Mouse (Mus musculus) limb, embryonic 11.5 days (tissue): ENCODE results near the gene Pde4d. TPM values are rescaled to one million over a fixed set of nuclear protein-coding genes. Genes with fewer than 3 reads are reported as not detected.

Experiments used
- ATAC-seq: fragments of 200-750 bp; cut with Nextera tagmentation; 2 replicates; pipeline ENCODE4 v1.8.0; 2017; ENCODE audit warnings: low read depth; ENCODE audit not compliant: insufficient number of reproducible peaks, low FRiP score, low TSS enrichment
- DNase-seq: peaks from one replicate; pipeline ENCODE4 v3.0.0-alpha.2; 2015; ENCODE audit warnings: low spot score
- H3K27ac ChIP-seq: fragments of 300-500 bp; sonication (generic); replicated peaks from 2 replicates; pipeline ENCODE4 v1.5.1; 2014; ENCODE audit warnings: low read depth, mild to moderate bottlenecking, low read length
- H3K27me3 ChIP-seq: fragments of 300-500 bp; sonication (generic); 2 replicates; pipeline ENCODE4 v1.6.1; 2014; ENCODE audit warnings: mild to moderate bottlenecking, low read length, mixed read lengths; ENCODE audit not compliant: control insufficient read depth, insufficient read depth
- H3K36me3 ChIP-seq: fragments of 300-500 bp; sonication (generic); 2 replicates; pipeline ENCODE4 v1.6.1; 2014; ENCODE audit warnings: mild to moderate bottlenecking, low read length, moderate library complexity, mixed read lengths; ENCODE audit not compliant: control insufficient read depth, insufficient read depth
- H3K4me1 ChIP-seq: fragments of 300-500 bp; sonication (generic); 2 replicates; pipeline ENCODE4 v1.6.1; 2014; ENCODE audit warnings: low read length, mixed read lengths; ENCODE audit not compliant: control insufficient read depth, insufficient read depth
- H3K4me2 ChIP-seq: fragments of 300-500 bp; sonication (generic); 2 replicates; pipeline ENCODE4 v1.6.1; 2014; ENCODE audit warnings: low read depth, mild to moderate bottlenecking, moderate library complexity; ENCODE audit not compliant: severe bottlenecking
- H3K4me3 ChIP-seq: fragments of 300-500 bp; sonication (generic); 2 replicates; pipeline ENCODE4 v1.5.1; 2014; ENCODE audit warnings: low read depth, low read length
- H3K9ac ChIP-seq: fragments of 300-500 bp; sonication (generic); 2 replicates; pipeline ENCODE4 v1.6.1; 2014; ENCODE audit warnings: mild to moderate bottlenecking, low read length
- H3K9me3 ChIP-seq: fragments of 300-500 bp; sonication (generic); 2 replicates; pipeline ENCODE4 v1.6.1; 2016; ENCODE audit warnings: low read length; ENCODE audit not compliant: control insufficient read depth
- WGBS: fragments of 180-500 bp; shearing (Covaris S2); extraction: QIAGEN DNeasy Blood & Tissue Kit; methylation state at CpG from one replicate; pipeline ENCODE4 v1.1.7; 2014; 5-methylcytosine and 5-hydroxymethylcytosine counted together
- polyA plus RNA-seq: library from polyadenylated mRNA; unstranded; fragments of >200 nt; fragmentation: Nextera tagmentation; extraction: Ambion mirVana; gene quantifications from 2 replicates; pipeline ENCODE4 v1.2.1, GENCODE M21; 2014

The Pde4d gene
- polyA plus RNA-seq, 1 experiment from 2014 or later, result 13.3 TPM

DNA sequence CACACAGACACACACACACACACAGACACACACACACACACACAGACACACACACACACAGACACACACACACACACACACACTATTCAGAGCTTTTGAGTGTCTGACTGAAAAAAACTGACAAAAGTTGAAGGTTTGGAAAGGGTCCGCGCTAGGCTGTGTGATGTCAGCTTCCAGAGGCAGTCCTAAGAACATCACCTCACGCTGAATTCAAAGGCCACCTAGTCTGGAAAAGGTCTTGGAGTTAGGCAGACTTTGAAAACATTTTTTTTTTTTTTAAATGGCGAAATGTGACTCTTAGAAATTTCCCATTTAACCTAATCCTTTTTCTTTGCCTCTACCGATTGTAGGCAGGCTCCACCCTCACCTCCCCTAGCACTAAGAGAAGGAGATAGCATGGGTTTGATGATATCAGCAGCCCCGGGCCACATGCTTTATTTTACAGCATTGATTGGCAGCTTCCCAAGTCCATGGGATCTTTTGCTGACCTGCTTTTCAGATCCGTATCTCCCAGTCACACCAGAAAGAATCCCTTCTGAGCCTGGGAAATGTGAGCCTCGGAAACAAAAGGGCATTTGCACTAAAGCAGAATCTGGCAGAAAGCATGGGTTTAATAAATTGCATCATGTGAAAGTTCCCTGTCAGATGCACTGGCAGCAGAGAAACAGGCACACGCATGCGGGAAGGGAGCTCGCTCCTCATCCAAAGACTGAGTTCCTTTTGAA lies 1373.7 kb downstream of the Pde4d start:
- peaks cover 28% of the 10 kb centered on the region for H3K4me1 ChIP-seq
- no peaks in the 10 kb centered on the region for H3K27me3 ChIP-seq
- ATAC-seq (no peak), DNase-seq (no peak)
- H3K9ac ChIP-seq, result no peak overlapping the region
- H3K9me3 ChIP-seq, result no peaks in the 10 kb centered on the region
- no peak overlapping the region for H3K4me3 ChIP-seq
- no peaks in the 10 kb centered on the region for H3K36me3 ChIP-seq
- 29% methylated on average over 11 of the region's 11 CpGs for WGBS
- peak overlapping the region; percentile 56 for H3K27ac ChIP-seq
- H3K4me2 ChIP-seq, result no peak overlapping the region

DNA sequence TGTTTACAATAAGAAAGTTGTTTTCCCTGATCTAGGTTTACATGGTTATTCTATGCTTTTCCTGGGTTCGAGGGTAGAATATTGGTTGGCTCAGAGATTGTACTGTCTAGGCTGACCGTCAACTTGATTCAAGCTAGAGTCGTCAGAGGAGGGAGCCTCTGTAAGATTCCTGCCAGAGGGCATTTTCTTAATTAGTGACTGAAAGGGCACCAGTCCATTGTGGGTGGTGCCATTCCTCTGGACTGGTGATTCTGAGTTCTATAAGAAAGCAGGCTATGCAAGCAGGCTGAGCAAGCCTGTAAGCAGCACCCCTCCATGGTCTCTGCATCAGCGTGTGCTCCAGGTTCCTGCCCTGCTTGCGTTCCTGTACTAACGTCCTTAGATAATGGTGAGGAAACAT lies 1376.1 kb downstream of the Pde4d start:
- H3K9me3 ChIP-seq, result no peaks in the 10 kb centered on the region
- no peaks in the 10 kb centered on the region for H3K36me3 ChIP-seq
- ATAC-seq (no peak), DNase-seq (no peak)
- H3K4me2 ChIP-seq, result no peak overlapping the region
- H3K27me3 ChIP-seq, result no peaks in the 10 kb centered on the region
- WGBS, result 82% methylated on average over 6 of the region's 6 CpGs
- H3K27ac ChIP-seq, result no peak overlapping the region
- no peak overlapping the region for H3K9ac ChIP-seq
- H3K4me1 ChIP-seq, result peaks cover 28% of the 10 kb centered on the region
- H3K4me3 ChIP-seq, result no peak overlapping the region

DNA sequence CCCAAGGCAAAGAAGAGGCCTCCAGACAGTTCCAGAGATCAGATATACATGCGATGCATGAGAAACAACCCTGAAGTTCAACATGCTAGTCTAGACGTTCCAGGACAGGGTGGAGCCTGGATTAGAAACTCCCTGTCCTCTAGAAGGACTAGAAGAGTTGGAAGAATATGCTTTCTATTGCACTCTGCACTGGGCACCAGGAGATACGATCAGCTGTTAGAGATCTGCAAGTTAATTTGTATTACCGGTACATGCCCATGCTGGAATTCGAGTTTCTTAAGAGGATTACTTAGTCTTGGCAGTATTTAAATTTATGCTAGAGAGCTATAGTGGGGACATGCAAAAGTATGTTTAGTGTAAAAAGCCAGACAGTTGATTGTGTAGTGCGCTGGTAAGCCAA lies 1377.6 kb downstream of the Pde4d start:
- 92% methylated on average over 6 of the region's 6 CpGs for WGBS
- no peaks in the 10 kb centered on the region for H3K27me3 ChIP-seq
- ATAC-seq (no peak), DNase-seq (no peak)
- H3K36me3 ChIP-seq, result no peaks in the 10 kb centered on the region
- H3K9ac ChIP-seq, result no peak overlapping the region
- no peak overlapping the region for H3K4me3 ChIP-seq
- H3K9me3 ChIP-seq, result no peaks in the 10 kb centered on the region
- no peak overlapping the region for H3K4me2 ChIP-seq
- H3K27ac ChIP-seq, result no peak overlapping the region
- H3K4me1 ChIP-seq, result peaks cover 17% of the 10 kb centered on the region

GRCm38 (mm10) chr13:109827909-109828308 lies 1378.2 kb downstream of the Pde4d start:
- DNase-seq, result no peak
- H3K27me3 ChIP-seq, result no peaks in the 10 kb centered on the region
- no peak overlapping the region for H3K4me3 ChIP-seq
- WGBS, result 93% methylated on average over 3 of the region's 3 CpGs
- H3K36me3 ChIP-seq, result no peaks in the 10 kb centered on the region
- no peak overlapping the region for H3K4me2 ChIP-seq
- no peak for ATAC-seq
- H3K9ac ChIP-seq, result no peak overlapping the region
- no peaks in the 10 kb centered on the region for H3K9me3 ChIP-seq
- H3K4me1 ChIP-seq, result peaks cover 17% of the 10 kb centered on the region
- H3K27ac ChIP-seq, result no peak overlapping the region

GRCm38 (mm10) chr13:109829444-109829843 lies 1379.7 kb downstream of the Pde4d start:
- H3K4me3 ChIP-seq, result no peak overlapping the region
- H3K4me1 ChIP-seq, result peaks cover 7% of the 10 kb centered on the region
- ATAC-seq (no peak), DNase-seq (no peak)
- H3K36me3 ChIP-seq, result no peaks in the 10 kb centered on the region
- no peaks in the 10 kb centered on the region for H3K27me3 ChIP-seq
- no peak overlapping the region for H3K9ac ChIP-seq
- 74% methylated on average over 3 of the region's 3 CpGs for WGBS
- no peaks in the 10 kb centered on the region for H3K9me3 ChIP-seq
- H3K4me2 ChIP-seq, result no peak overlapping the region
- H3K27ac ChIP-seq, result no peak overlapping the region

DNA sequence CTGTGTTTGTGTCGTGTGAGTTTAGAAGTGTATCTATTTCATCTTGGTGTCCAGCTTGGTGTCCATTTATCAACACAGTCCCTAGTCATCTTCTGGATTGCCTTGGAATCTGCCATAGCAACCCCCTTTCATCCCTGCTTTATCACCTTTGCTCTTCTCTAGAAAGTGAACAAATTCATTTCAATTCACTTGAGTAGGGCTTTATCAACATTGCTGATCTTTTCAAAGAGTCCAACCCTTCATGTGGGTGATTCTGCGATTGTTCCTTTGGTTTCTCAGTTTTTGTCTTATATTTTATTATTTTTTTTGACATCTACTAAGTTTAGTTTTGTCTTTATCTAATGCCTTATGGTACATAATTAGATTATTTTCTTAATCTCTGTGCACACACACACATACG lies 1385.2 kb downstream of the Pde4d start:
- Histone ChIP-seq H3K27me3 (no peaks in the 10 kb centered on the region), H3K4me2 (no peak overlapping the region), H3K4me1 (no peaks in the 10 kb centered on the region), H3K27ac (no peak overlapping the region), H3K4me3 (no peak overlapping the region), H3K9ac (no peak overlapping the region), H3K36me3 (no peaks in the 10 kb centered on the region), H3K9me3 (no peaks in the 10 kb centered on the region)
- ATAC-seq (no peak), DNase-seq (no peak)
- 92% methylated on average over 3 of the region's 3 CpGs for WGBS

- Histone ChIP-seq H3K27ac (no peak overlapping the region), H3K36me3 (no peaks in the 10 kb centered on the region)
Measured at GRCm38 (mm10) chr13:109837453-109837852, 1387.7 kb downstream of the Pde4d start.

DNA sequence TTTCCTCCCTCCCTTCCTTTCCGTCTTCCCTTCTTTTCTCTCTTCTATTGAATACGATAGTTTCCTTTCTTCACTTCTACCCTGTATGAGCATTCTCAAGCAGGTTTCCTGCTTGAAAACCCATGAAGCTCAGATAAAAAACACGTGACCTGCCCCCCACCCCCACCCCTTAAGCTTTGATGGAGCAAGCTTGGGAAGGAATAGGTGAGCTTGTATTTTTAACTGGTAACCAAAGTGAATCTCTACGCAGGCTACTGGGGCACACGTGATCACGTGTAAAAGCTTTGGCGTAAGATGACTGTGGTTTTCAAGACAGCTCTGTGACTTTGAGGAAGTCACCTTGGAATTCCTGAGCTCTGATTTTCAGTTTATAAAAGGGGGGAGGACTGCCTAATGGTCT lies 1388.2 kb downstream of the Pde4d start:
- Histone ChIP-seq H3K4me1 (no peaks in the 10 kb centered on the region), H3K36me3 (no peaks in the 10 kb centered on the region), H3K27me3 (no peaks in the 10 kb centered on the region), H3K9me3 (no peaks in the 10 kb centered on the region), H3K4me2 (no peak overlapping the region), H3K9ac (no peak overlapping the region), H3K4me3 (no peak overlapping the region), H3K27ac (no peak overlapping the region)
- ATAC-seq, result no peak
- DNase-seq, result no peak
- WGBS, result 83% methylated on average over 7 of the region's 7 CpGs

More at GRCm38 (mm10) chr13:109837453-109837852, 1387.7 kb downstream of the Pde4d start:
- ATAC-seq, result no peak
- WGBS, result 37% methylated on average over 11 of the region's 11 CpGs
- Histone ChIP-seq H3K9me3 (no peaks in the 10 kb centered on the region), H3K27me3 (no peaks in the 10 kb centered on the region), H3K4me1 (no peaks in the 10 kb centered on the region), H3K9ac (no peak overlapping the region), H3K4me3 (no peak overlapping the region), H3K4me2 (no peak overlapping the region)
- DNase-seq, result peak; percentile 31

- Histone ChIP-seq H3K4me2 (no peak overlapping the region), H3K9me3 (no peaks in the 10 kb centered on the region)
- no peak for ATAC-seq
Measured at GRCm38 (mm10) chr13:109840251-109840650, 1390.5 kb downstream of the Pde4d start.

More at GRCm38 (mm10) chr13:109840251-109840650, 1390.5 kb downstream of the Pde4d start:
- H3K36me3 ChIP-seq, result no peaks in the 10 kb centered on the region
- WGBS, result 39% methylated on average over 2 of the region's 2 CpGs
- H3K9ac ChIP-seq, result no peak overlapping the region
- no peaks in the 10 kb centered on the region for H3K27me3 ChIP-seq
- H3K4me3 ChIP-seq, result no peak overlapping the region
- no peak overlapping the region for H3K27ac ChIP-seq
- no peak for DNase-seq
- no peaks in the 10 kb centered on the region for H3K4me1 ChIP-seq
